Mouse (Mus musculus) hindbrain, embryonic 16.5 days (tissue): ENCODE results near the gene Olfr313. TPM values are rescaled to one million over a fixed set of nuclear protein-coding genes. Genes with fewer than 3 reads are reported as not detected.
"Not testable (repeated sequence)": the region's sequence is repeated elsewhere in the genome, so short reads cannot be mapped to it uniquely, and the experiment has no call there.

Experiments used
- ATAC-seq: fragments of 200-750 bp; cut with Nextera tagmentation; 2 replicates; pipeline ENCODE4 v1.8.0; 2017; ENCODE audit warnings: moderate TSS enrichment, moderate library complexity
- H3K27ac ChIP-seq: fragments of 300-500 bp; sonication (generic); 2 replicates; pipeline ENCODE4 v1.5.1; 2014; ENCODE audit warnings: low read depth, mild to moderate bottlenecking, control low read depth, low read length, moderate library complexity
- H3K27me3 ChIP-seq: fragments of 300-500 bp; sonication (generic); replicated peaks from 2 replicates; pipeline ENCODE4 v1.6.1; 2014; ENCODE audit warnings: low read length; ENCODE audit not compliant: control insufficient read depth, insufficient read depth
- H3K36me3 ChIP-seq: fragments of 300-500 bp; sonication (generic); 2 replicates; pipeline ENCODE4 v1.6.1; 2014; ENCODE audit warnings: mild to moderate bottlenecking, low read length, moderate library complexity, mixed read lengths; ENCODE audit not compliant: control insufficient read depth, insufficient read depth
- H3K4me1 ChIP-seq: fragments of 300-500 bp; sonication (generic); 2 replicates; pipeline ENCODE4 v1.6.1; 2014; ENCODE audit warnings: low read depth, low read length; ENCODE audit not compliant: control insufficient read depth, insufficient read depth
- H3K4me2 ChIP-seq: fragments of 300-500 bp; sonication (generic); 2 replicates; pipeline ENCODE4 v1.6.1; 2014; ENCODE audit warnings: mild to moderate bottlenecking, low read length, control low read depth, moderate library complexity
- H3K4me3 ChIP-seq: fragments of 300-500 bp; sonication (generic); 2 replicates; pipeline ENCODE4 v1.5.1; 2014; ENCODE audit warnings: mild to moderate bottlenecking, low read length, control low read depth, moderate library complexity
- H3K9ac ChIP-seq: fragments of 300-500 bp; sonication (generic); 2 replicates; pipeline ENCODE4 v1.6.1; 2014; ENCODE audit warnings: low read depth, mild to moderate bottlenecking, control low read depth, low read length, moderate library complexity
- H3K9me3 ChIP-seq: fragments of 300-500 bp; sonication (generic); 2 replicates; pipeline ENCODE4 v1.6.1; 2014; ENCODE audit warnings: mild to moderate bottlenecking, low read length, moderate library complexity; ENCODE audit not compliant: control insufficient read depth
- WGBS: fragments of 180-500 bp; shearing (Covaris S2); extraction: QIAGEN DNeasy Blood & Tissue Kit; methylation state at CpG from one replicate; pipeline ENCODE4 v1.1.7; 2014; 5-methylcytosine and 5-hydroxymethylcytosine counted together
- polyA plus RNA-seq: library from polyadenylated mRNA; unstranded; fragments of >200 nt; fragmentation: Nextera tagmentation; extraction: Ambion mirVana; gene quantifications from 2 replicates; pipeline ENCODE4 v1.2.1, GENCODE M21; 2015

Olfr313 gene
- polyA plus RNA-seq, 1 experiment from 2014 or later = not detected

DNA sequence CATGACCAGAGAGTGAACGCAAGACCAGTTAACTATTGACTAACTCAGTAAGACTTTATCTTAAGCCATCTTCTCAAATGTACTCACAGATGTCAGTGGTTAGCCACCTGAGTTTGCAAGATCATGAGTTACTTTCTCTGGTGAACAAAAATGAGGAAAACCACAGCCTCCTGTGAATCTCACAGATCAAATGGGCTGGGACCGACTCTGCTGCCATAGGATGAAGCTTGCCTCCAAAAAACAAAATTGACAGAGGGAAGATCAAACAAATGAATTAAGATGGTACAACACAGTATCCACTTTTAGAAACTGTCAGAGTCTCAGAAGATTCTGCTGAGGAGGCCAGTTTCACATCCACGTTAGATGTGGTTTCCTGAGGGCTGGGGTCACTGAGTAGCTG, 15.0 kb downstream of the Olfr313 start:
- no peak for ATAC-seq
- H3K36me3 ChIP-seq = no peaks in the 10 kb centered on the region
- no peak overlapping the region for H3K9ac ChIP-seq
- no peaks in the 10 kb centered on the region for H3K4me1 ChIP-seq
- H3K27me3 ChIP-seq = no peaks in the 10 kb centered on the region
- H3K4me2 ChIP-seq = no peak overlapping the region
- H3K9me3 ChIP-seq = no peaks in the 10 kb centered on the region
- H3K27ac ChIP-seq = no peak overlapping the region
- 83% methylated on average over 3 of the region's 3 CpGs for WGBS
- H3K4me3 ChIP-seq = no peak overlapping the region

DNA sequence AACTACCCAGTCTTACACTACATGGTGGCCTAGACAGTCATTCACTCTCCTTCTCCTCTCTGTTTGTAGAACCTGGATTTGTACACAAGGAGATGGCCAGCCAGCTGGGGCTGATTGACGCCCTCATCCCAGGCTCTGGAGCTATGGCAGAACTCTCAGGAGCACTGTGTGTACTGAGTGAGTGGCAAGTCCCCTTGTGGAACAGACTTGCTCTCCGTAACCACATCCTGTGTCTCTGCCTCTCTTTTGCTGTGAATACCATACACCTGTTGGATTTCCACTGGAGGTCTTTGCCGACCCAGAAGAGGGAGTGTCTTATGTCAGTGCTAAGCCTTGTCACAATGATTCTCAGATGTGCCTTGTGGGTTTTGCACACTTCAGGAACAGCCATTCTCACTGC, 17.7 kb downstream of the Olfr313 start:
- H3K9ac ChIP-seq, ATAC-seq, H3K4me1 ChIP-seq, H3K9me3 ChIP-seq, H3K4me3 ChIP-seq, H3K27ac ChIP-seq, H3K36me3 ChIP-seq, H3K4me2 ChIP-seq, H3K27me3 ChIP-seq: not testable (repeated sequence)
- 82% methylated on average over 2 of the region's 3 CpGs for WGBS

DNA sequence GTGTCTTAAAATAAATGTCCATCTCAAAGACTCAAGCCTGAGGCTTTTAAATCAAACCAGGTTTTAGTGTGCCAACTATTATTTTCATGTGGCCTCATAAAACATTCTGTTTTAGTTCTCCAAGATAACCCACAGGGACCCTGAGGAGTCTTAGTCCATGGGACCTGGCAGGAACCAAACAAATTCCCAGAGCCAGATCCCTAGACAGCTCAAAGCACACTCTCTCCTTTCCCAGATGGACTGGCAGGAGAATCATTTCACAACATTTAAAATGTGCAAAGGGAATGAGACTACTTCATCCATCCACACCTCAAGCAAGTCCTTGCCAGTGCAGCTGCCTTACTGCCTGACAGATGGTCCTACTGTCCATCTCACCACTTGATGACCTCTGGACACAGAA, 24.2 kb downstream of the Olfr313 start, which contains the start of gene Olfr311:
Gene Olfr311, plus strand, starts transcription at position 301 of the 400 bp plus-strand sequence.
- H3K4me3 ChIP-seq, H3K27me3 ChIP-seq, H3K4me2 ChIP-seq, ATAC-seq, H3K36me3 ChIP-seq, H3K27ac ChIP-seq, H3K9me3 ChIP-seq, H3K4me1 ChIP-seq, H3K9ac ChIP-seq: not testable (repeated sequence)

DNA sequence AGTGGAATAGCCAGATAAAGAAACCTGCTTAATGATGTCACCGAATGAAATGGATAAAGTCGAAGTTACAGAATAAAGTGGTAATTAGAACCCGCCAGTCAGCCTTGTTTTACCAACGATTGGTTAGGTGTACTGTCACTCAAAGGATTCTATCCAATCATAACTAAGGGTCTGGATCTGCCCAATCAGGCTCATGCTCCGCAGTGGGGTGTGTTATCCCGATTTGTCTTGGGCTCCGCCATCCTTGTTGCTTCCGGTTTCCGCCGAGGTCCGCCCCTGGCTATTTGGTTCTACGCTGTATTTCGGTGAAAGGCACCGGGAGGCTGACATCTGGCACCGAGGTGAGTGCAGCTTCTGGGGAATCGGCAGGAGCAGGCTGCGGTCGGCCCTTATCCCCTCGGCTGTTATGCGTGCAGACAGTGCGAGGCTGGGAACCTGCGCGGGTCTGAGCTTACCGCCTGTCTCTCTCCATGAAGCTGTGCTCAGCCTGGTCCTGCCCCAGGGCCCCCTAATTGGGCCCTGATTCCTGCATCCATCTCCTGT, 32.2 kb downstream of the Olfr313 start, which contains the start of gene Gm12258:
Gene Gm12258, plus strand, starts transcription at position 240 of the 543 bp plus-strand sequence.
- H3K4me2 ChIP-seq = peak within 1 kb of the TSS; percentile 55
- ATAC-seq = peak; percentile 100
- peak within 1 kb of the TSS; percentile 74 for H3K4me3 ChIP-seq
- WGBS = 0% methylated on average over 24 of the region's 24 CpGs
- H3K9me3 ChIP-seq = no peaks in the 10 kb centered on the region
- peak within 1 kb of the TSS; percentile 85 for H3K27ac ChIP-seq
- H3K36me3 ChIP-seq = peaks cover 19% of the 10 kb centered on the region
- peak within 1 kb of the TSS; percentile 86 for H3K9ac ChIP-seq
- no peaks in the 10 kb centered on the region for H3K27me3 ChIP-seq
- peaks cover 5% of the 10 kb centered on the region for H3K4me1 ChIP-seq

DNA sequence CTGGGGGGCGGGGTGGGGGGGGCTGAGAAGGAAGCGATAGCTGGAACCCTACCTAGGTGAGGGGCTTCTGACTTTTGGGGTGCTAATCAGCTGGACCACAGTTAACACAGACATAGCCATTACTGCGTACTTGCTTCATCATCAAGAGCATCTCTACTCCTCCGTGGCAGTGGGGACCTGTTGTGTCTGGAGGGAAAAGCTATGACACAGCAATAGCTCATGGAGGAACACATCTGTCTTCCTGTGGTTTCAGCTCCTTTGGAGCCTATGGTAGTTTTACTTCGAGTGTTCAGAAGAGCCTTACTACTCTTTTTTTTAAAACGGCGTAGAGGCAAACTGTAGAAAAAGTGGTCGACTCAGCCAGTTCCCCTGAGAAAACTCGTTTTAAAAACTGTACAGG, 32.8 kb downstream of the Olfr313 start:
- Histone ChIP-seq H3K9ac (peak overlapping the region; percentile 86), H3K27me3 (no peaks in the 10 kb centered on the region), H3K4me2 (peak overlapping the region; percentile 55), H3K4me3 (peak overlapping the region; percentile 74), H3K36me3 (peaks cover 19% of the 10 kb centered on the region), H3K4me1 (peaks cover 5% of the 10 kb centered on the region), H3K9me3 (no peaks in the 10 kb centered on the region), H3K27ac (peak overlapping the region; percentile 85)
- 49% methylated on average over 9 of the region's 9 CpGs for WGBS
- ATAC-seq = peak; percentile 1; the same call in 1 of the 2 replicates

DNA sequence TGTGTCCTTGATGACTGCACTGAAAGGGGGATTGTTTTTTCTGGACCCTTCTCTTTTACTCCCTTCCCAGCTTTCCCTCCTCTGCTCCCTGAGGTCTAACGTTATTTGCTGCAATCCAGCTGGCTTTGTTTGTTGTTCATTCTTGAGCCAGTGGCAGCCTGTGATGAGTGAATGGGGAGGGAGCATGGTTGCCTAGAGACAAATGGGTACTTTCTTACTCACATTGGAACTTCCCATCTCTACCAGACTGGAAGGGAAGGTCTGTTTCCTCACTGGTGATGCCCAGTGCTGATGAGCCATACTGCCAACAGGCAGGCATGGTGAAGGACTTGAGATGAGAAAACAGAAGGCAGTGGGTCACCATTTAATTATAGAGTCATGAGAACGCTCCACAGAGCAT, 34.9 kb downstream of the Olfr313 start:
- ATAC-seq = no peak
- Histone ChIP-seq H3K27ac (no peak overlapping the region), H3K27me3 (no peaks in the 10 kb centered on the region), H3K4me3 (no peak overlapping the region), H3K9me3 (no peaks in the 10 kb centered on the region), H3K9ac (no peak overlapping the region), H3K4me2 (no peak overlapping the region), H3K4me1 (peaks cover 5% of the 10 kb centered on the region), H3K36me3 (peaks cover 24% of the 10 kb centered on the region)
- WGBS = 68% methylated on average over 2 of the region's 2 CpGs

DNA sequence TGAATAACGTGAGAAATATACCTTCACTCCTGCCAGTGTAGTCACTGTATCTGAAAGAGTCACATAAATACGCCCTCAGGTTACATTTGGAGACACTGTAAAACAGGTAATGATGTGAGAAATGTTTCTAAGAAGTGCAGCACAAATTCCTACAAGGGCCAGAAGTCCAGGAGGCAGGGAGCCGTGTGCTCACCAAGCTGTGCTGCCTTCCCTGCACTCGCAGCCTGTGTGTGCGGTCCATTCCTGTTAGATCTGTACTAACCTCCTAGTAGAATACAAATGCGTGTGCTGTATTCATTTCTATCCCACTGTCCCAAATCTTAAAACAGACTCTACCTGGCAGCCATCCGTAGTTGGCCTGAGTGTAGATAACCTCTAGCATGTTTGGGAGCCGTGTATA, 45.9 kb downstream of the Olfr313 start:
- peaks cover 17% of the 10 kb centered on the region for H3K9me3 ChIP-seq
- no peak overlapping the region for H3K27ac ChIP-seq
- peaks cover 47% of the 10 kb centered on the region for H3K36me3 ChIP-seq
- no peak for ATAC-seq
- no peaks in the 10 kb centered on the region for H3K4me1 ChIP-seq
- H3K27me3 ChIP-seq = no peaks in the 10 kb centered on the region
- H3K4me2 ChIP-seq = no peak overlapping the region
- no peak overlapping the region for H3K9ac ChIP-seq
- H3K4me3 ChIP-seq = no peak overlapping the region
- 97% methylated on average over 8 of the region's 8 CpGs for WGBS

DNA sequence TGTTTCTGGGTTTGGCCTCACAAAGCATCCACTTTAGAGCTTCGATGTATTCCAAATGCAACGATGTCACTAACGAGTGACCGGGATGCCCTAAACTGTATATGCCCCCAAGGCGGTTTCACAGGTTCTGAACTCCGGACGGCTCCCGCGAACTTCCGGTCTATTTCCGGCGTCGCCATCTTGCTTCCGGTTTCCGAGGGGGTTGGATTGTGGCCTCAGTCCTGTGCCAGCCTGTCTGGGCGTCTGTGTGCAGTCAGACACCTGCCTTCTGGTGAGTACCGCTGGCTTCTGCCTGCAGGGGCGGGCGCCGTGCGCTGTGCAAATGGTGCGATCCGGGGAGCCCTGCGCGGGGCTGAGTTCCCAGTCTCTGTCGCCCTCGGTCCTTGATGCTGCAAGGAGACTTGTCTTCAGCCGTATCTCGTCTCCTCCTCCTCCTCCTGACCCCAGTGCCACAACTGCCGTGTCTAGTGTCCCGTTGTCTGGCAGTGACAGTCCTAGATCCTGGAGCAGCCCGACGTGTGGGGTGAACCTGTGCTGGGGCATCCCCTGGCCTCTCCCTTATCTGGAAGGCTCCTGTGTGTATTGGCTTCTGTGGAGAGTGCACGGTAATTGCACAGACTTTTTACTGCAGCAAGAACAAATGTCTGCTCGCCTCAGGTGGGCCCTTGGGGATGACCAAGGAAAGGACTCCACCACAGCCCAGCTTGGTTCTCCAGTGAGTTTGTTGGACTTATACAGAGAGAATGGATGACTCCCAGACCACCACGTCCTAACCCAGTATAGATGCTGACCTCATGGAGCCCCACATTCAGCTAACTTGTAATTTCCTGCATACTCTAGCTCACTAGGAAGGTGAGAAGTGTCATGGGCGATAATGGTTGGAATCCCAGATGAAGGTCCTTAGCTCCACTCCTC, 52.5 kb downstream of the Olfr313 start, which contains the start of gene 2810021J22Rik:
Gene 2810021J22Rik, plus strand, starts transcription at position 178 of the 915 bp plus-strand sequence.
- Histone ChIP-seq H3K4me1 (peaks cover 4% of the 10 kb centered on the region; the same call in 1 of the 2 replicates), H3K4me2 (peak within 1 kb of the TSS; percentile 65), H3K27me3 (no peaks in the 10 kb centered on the region), H3K4me3 (peak within 1 kb of the TSS; percentile 70), H3K27ac (peak within 1 kb of the TSS; percentile 87), H3K36me3 (peaks cover 15% of the 10 kb centered on the region; the same call in 1 of the 2 replicates), H3K9me3 (no peaks in the 10 kb centered on the region), H3K9ac (peak within 1 kb of the TSS; percentile 86)
- WGBS = 4% methylated on average over 37 of the region's 37 CpGs
- ATAC-seq = peak; percentile 94

DNA sequence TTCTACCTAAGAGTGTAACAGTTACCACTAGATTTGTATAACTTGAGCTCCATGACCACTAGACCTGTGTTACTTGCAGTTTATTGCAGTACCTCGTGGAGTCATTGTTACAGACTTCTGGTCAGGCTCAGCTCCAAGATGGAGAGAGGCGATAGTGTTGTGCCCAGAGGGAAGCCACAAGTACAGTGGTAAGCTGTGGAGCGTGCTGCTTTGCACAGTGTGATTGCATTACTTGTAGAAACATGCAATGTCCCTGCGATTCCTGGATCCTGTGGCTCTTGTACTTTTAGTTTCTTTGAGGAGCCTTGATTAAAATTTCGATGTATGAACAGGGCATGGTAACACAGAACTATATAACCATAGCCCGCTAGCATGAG, 53.1 kb downstream of the Olfr313 start:
- H3K4me2 ChIP-seq = peak overlapping the region; percentile 65
- no peak overlapping the region for H3K27ac ChIP-seq
- 78% methylated on average over 6 of the region's 6 CpGs for WGBS
- peaks cover 15% of the 10 kb centered on the region; the same call in 1 of the 2 replicates for H3K36me3 ChIP-seq
- no peaks in the 10 kb centered on the region for H3K27me3 ChIP-seq
- H3K4me1 ChIP-seq = peaks cover 4% of the 10 kb centered on the region; the same call in 1 of the 2 replicates
- no peaks in the 10 kb centered on the region for H3K9me3 ChIP-seq
- peak overlapping the region; percentile 86; the same call in 1 of the 2 replicates for H3K9ac ChIP-seq
- peak overlapping the region; percentile 70 for H3K4me3 ChIP-seq
- ATAC-seq = peak; percentile 5; the same call in 1 of the 2 replicates
